Mouse (Mus musculus): Measurements from ENCODE around the gene Prrg2. TPM values are rescaled to one million over a fixed set of nuclear protein-coding genes. Genes with fewer than 3 reads are reported as not detected.
"Not testable (repeated sequence)": the region's sequence is repeated elsewhere in the genome, so short reads cannot be mapped to it uniquely, and the experiment has no call there.

Prrg2 gene
- polyA plus RNA-seq, 1 experiment from 2014 or later: 9.0 TPM

GRCm38 (mm10) chr7:45098541-45099240 lies 36.2 kb upstream of the Prrg2 start:
- WGBS (ENCODE audit: insufficient replicate concordance): 70% methylated on average over 8 of the region's 8 CpGs
- no peak overlapping the region for H3K9ac ChIP-seq
- no peaks in the 10 kb centered on the region for H3K36me3 ChIP-seq (replicated peaks)
- no peak overlapping the region for H3K4me3 ChIP-seq (replicated peaks)
- H3K27me3 ChIP-seq: no peaks in the 10 kb centered on the region; the same call in 1 of the 2 replicates
- no peak for ATAC-seq (ENCODE audit: insufficient read depth)
- H3K4me1 ChIP-seq (replicated peaks): peaks cover 16% of the 10 kb centered on the region
- H3K4me2 ChIP-seq: no peak overlapping the region
- H3K9me3 ChIP-seq (replicated peaks): no peaks in the 10 kb centered on the region
- no peak overlapping the region for H3K27ac ChIP-seq (replicated peaks)

GRCm38 (mm10) chr7:45097479-45097878 lies 35.0 kb upstream of the Prrg2 start:
- Histone ChIP-seq H3K36me3 (replicated peaks) (no peaks in the 10 kb centered on the region), H3K27ac (replicated peaks) (peak overlapping the region; percentile 45; the same call in 1 of the 2 replicates), H3K9ac (no peak overlapping the region), H3K4me1 (replicated peaks) (peaks cover 16% of the 10 kb centered on the region), H3K4me3 (replicated peaks) (no peak overlapping the region), H3K27me3 (no peaks in the 10 kb centered on the region; the same call in 1 of the 2 replicates), H3K4me2 (no peak overlapping the region), H3K9me3 (replicated peaks) (no peaks in the 10 kb centered on the region)
- peak; percentile 25; the same call in 1 of the 2 replicates for ATAC-seq (ENCODE audit: insufficient read depth)
- 25% methylated on average over 6 of the region's 6 CpGs for WGBS (ENCODE audit: insufficient replicate concordance)

- not testable (repeated sequence) for H3K9me3 ChIP-seq (replicated peaks)
- 78% methylated on average over 14 of the region's 14 CpGs for WGBS (ENCODE audit: insufficient replicate concordance)
These were observed 33.5 kb upstream of the Prrg2 start for GRCm38 (mm10) chr7:45095965-45096364.

GRCm38 (mm10) chr7:45095367-45095766 lies 32.9 kb upstream of the Prrg2 start:
- no peaks in the 10 kb centered on the region for H3K36me3 ChIP-seq (replicated peaks)
- no peak for ATAC-seq (ENCODE audit: insufficient read depth)
- H3K4me3 ChIP-seq (replicated peaks): no peak overlapping the region
- H3K27me3 ChIP-seq: no peaks in the 10 kb centered on the region; the same call in 1 of the 2 replicates
- H3K9ac ChIP-seq: no peak overlapping the region
- no peak overlapping the region for H3K27ac ChIP-seq (replicated peaks)
- H3K4me1 ChIP-seq (replicated peaks): peaks cover 34% of the 10 kb centered on the region
- no peaks in the 10 kb centered on the region for H3K9me3 ChIP-seq (replicated peaks)
- H3K4me2 ChIP-seq: no peak overlapping the region
- 57% methylated on average over 6 of the region's 6 CpGs for WGBS (ENCODE audit: insufficient replicate concordance)

More at GRCm38 (mm10) chr7:45095965-45096364, 33.5 kb upstream of the Prrg2 start:
- ATAC-seq (ENCODE audit: insufficient read depth); H3K27me3 ChIP-seq; H3K9ac ChIP-seq; H3K27ac ChIP-seq (replicated peaks); H3K4me3 ChIP-seq (replicated peaks); H3K36me3 ChIP-seq (replicated peaks); H3K4me2 ChIP-seq: not testable (repeated sequence)
- H3K4me1 ChIP-seq (replicated peaks): peaks cover 28% of the 10 kb centered on the region

GRCm38 (mm10) chr7:45094121-45094520 lies 31.6 kb upstream of the Prrg2 start:
- H3K4me2 ChIP-seq: no peak overlapping the region
- H3K36me3 ChIP-seq (replicated peaks): no peaks in the 10 kb centered on the region
- no peak overlapping the region for H3K9ac ChIP-seq
- H3K9me3 ChIP-seq (replicated peaks): no peaks in the 10 kb centered on the region
- H3K27me3 ChIP-seq: no peaks in the 10 kb centered on the region; the same call in 1 of the 2 replicates
- H3K4me1 ChIP-seq (replicated peaks): peaks cover 40% of the 10 kb centered on the region
- 47% methylated on average over 7 of the region's 7 CpGs for WGBS (ENCODE audit: insufficient replicate concordance)
- no peak overlapping the region for H3K27ac ChIP-seq (replicated peaks)
- ATAC-seq (ENCODE audit: insufficient read depth): no peak
- no peak overlapping the region for H3K4me3 ChIP-seq (replicated peaks)

GRCm38 (mm10) chr7:45093516-45093905 lies 31.0 kb upstream of the Prrg2 start:
- WGBS (ENCODE audit: insufficient replicate concordance): 27% methylated on average over 18 of the region's 18 CpGs
- H3K27me3 ChIP-seq: no peaks in the 10 kb centered on the region; the same call in 1 of the 2 replicates
- no peak for ATAC-seq (ENCODE audit: insufficient read depth)
- no peak overlapping the region for H3K27ac ChIP-seq (replicated peaks)
- no peak overlapping the region for H3K9ac ChIP-seq
- peaks cover 40% of the 10 kb centered on the region for H3K4me1 ChIP-seq (replicated peaks)
- no peaks in the 10 kb centered on the region for H3K9me3 ChIP-seq (replicated peaks)
- no peak overlapping the region for H3K4me3 ChIP-seq (replicated peaks)
- H3K4me2 ChIP-seq: no peak overlapping the region
- H3K36me3 ChIP-seq (replicated peaks): no peaks in the 10 kb centered on the region

GRCm38 (mm10) chr7:45092828-45093515 lies 30.5 kb upstream of the Prrg2 start:
- no peak for ATAC-seq (ENCODE audit: insufficient read depth)
- Histone ChIP-seq H3K9ac (no peak overlapping the region), H3K27ac (replicated peaks) (no peak overlapping the region), H3K36me3 (replicated peaks) (no peaks in the 10 kb centered on the region), H3K9me3 (replicated peaks) (no peaks in the 10 kb centered on the region), H3K4me2 (no peak overlapping the region; the same call in 1 of the 2 replicates), H3K27me3 (no peaks in the 10 kb centered on the region; the same call in 1 of the 2 replicates), H3K4me3 (replicated peaks) (no peak overlapping the region), H3K4me1 (replicated peaks) (peaks cover 40% of the 10 kb centered on the region)
- WGBS (ENCODE audit: insufficient replicate concordance): 39% methylated on average over 12 of the region's 12 CpGs

GRCm38 (mm10) chr7:45092048-45092447 lies 29.6 kb upstream of the Prrg2 start, which contains the start of gene Rcn3:
TSS of gene Rcn3 (minus strand) at chr7:45092221.
- under 1% methylated on average over 16 of the region's 16 CpGs for WGBS (ENCODE audit: insufficient replicate concordance)
- Histone ChIP-seq H3K27me3 (no peaks in the 10 kb centered on the region; the same call in 1 of the 2 replicates), H3K36me3 (replicated peaks) (no peaks in the 10 kb centered on the region), H3K4me2 (peak within 1 kb of the TSS; percentile 73), H3K9me3 (replicated peaks) (no peaks in the 10 kb centered on the region), H3K9ac (peak within 1 kb of the TSS; percentile 7; the same call in 1 of the 2 replicates), H3K4me3 (replicated peaks) (peak within 1 kb of the TSS; percentile 44), H3K4me1 (replicated peaks) (peaks cover 40% of the 10 kb centered on the region), H3K27ac (replicated peaks) (peak within 1 kb of the TSS; percentile 41)
- peak; percentile 71 for ATAC-seq (ENCODE audit: insufficient read depth)

- Histone ChIP-seq H3K36me3 (replicated peaks) (no peaks in the 10 kb centered on the region), H3K4me3 (replicated peaks) (peak overlapping the region; percentile 44), H3K27me3 (no peaks in the 10 kb centered on the region; the same call in 1 of the 2 replicates), H3K27ac (replicated peaks) (peak overlapping the region; percentile 41), H3K9ac (peak overlapping the region; percentile 7; the same call in 1 of the 2 replicates), H3K9me3 (replicated peaks) (no peaks in the 10 kb centered on the region), H3K4me2 (peak overlapping the region; percentile 73), H3K4me1 (replicated peaks) (peaks cover 40% of the 10 kb centered on the region)
- 0 out of 2 replicates have a peak, but pooled peaks have one; percentile 53 for ATAC-seq (ENCODE audit: insufficient read depth)
- 18% methylated on average over 35 of the region's 35 CpGs for WGBS (ENCODE audit: insufficient replicate concordance)
These were observed 28.8 kb upstream of the Prrg2 start for GRCm38 (mm10) chr7:45091001-45091990.

GRCm38 (mm10) chr7:45090251-45090977 lies 27.9 kb upstream of the Prrg2 start:
- ATAC-seq (ENCODE audit: insufficient read depth): no peak
- Histone ChIP-seq H3K4me1 (replicated peaks) (peaks cover 40% of the 10 kb centered on the region), H3K4me3 (replicated peaks) (no peak overlapping the region; the same call in 1 of the 2 replicates), H3K4me2 (peak overlapping the region; percentile 73; the same call in 1 of the 2 replicates), H3K27me3 (no peaks in the 10 kb centered on the region; the same call in 1 of the 2 replicates), H3K9ac (no peak overlapping the region), H3K36me3 (replicated peaks) (no peaks in the 10 kb centered on the region), H3K27ac (replicated peaks) (no peak overlapping the region), H3K9me3 (replicated peaks) (no peaks in the 10 kb centered on the region)
- WGBS (ENCODE audit: insufficient replicate concordance): 49% methylated on average over 13 of the region's 13 CpGs

Measured in liver, embryonic 15.5 days (tissue).